Mouse (Mus musculus) bone marrow macrophage, adult 2 months (primary cell): ENCODE data around the gene Thsd4.

Experiments
- CTCF ChIP-seq: IDR thresholded peaks from 2 replicates; pipeline ENCODE4 v1.5.1; 2012; ENCODE audit warnings: low read depth, mild to moderate bottlenecking, low read length, moderate library complexity
- POLR2A ChIP-seq: IDR thresholded peaks from 2 replicates; pipeline ENCODE4 v1.6.1; 2012; ENCODE audit warnings: mild to moderate bottlenecking, low read depth, low read length, borderline replicate concordance

DNA sequence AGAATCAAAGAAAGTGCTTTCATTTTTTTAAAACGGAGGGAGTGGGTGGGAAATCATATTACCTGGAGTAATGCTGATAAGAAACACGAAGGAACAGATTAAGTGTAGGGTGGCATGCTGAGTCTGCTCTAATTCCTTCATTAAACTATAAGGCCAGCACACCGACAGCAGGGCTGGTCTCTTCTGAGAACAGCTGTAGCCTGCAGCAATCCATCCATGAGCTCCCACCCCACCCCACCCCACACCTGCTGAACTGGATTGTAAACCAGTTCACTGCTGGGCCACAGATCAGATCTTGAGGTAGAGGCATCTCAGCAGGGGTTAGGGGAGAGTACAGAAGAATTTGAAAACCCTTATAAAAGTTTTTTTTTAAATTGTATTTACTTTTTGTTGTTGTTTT is 566.6 kb downstream of the Thsd4 start:
- TF ChIP-seq CTCF (no peak), POLR2A (no peak)
